Mouse (Mus musculus) stomach, postnatal 0 days (tissue): ENCODE measurements at regions not wholly inside any gene's neighbourhood (a gene's known extent, or its start where the extent isn't known, plus 50 kb on each side); places are given as distances from the start of the nearest gene placed in this dataset.

Experiments used
- CTCF ChIP-seq: IDR thresholded peaks from 2 replicates; pipeline ENCODE4 v1.5.1; 2016; ENCODE audit warnings: antibody characterized with exemption, low read depth, mild to moderate bottlenecking, moderate library complexity
- EP300 ChIP-seq: optimal IDR thresholded peaks from 2 replicates; pipeline ENCODE3; 2016; ENCODE audit warnings: antibody characterized with exemption

DNA sequence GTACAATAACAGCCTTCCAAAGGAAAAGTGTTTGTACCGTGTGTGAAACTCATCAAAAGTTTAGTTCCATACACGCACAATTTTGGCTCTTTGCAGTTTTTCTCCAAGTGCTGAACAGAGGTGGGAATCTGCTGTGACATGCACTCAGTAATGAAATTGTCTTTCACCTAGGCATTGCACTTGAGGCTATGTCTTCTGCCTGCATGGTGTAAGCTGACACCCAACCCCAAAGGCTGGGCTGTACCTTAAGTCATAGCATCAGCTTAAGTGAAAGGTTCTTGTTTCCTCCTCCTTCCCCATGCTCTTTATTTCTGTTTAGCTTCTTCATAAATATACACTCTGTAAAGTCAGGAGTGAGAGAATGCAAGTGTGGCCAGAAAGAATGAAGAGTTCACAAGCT is 313.1 kb downstream of the Spry2 start:
- TF ChIP-seq CTCF (no peak), EP300 (no peak)
